Comparison of ENCODE assay signal across 8 mouse cellular contexts in the genomic region with DNA sequence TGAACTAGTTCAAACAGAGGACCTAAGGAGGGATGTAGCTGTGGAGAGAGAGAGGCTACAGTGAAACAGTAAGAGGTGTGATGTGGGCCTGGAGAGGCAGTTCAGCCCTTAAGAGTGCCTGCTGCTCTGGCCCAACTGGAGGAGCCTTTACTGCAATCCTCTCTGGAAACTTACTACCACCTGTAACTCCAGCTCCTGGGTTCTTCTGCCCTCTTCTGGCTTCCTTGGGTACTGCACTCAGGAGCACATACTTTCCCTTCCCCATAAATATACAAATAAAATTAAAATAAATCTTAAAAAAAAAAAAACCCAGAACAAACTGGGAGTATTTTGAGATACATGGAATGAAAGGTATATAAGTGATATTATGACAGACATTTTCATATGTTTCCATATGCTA. TPM values are rescaled to one million over a fixed set of nuclear protein-coding genes. Genes with fewer than 3 reads are reported as not detected.
A peak's percentile ranks its signal among the peaks of the same experiment; 100 is the strongest.
DNase-seq lines count a peak whose midpoint lies in the region; ATAC-seq lines count a peak whose summit lies in the region.

No protein-coding gene starts in this region.

- peak; percentile 13 to 74 for DNase-seq in heart, adult 18-20 months
- no peak for DNase-seq in heart, postnatal 25 days (ENCODE audit: low spot score)
- DNase-seq in urinary bladder, postnatal 14 days (ENCODE audit: low spot score) = peak; percentile 66
- no peak for DNase-seq in urinary bladder, postnatal 10 days (ENCODE audit: low spot score)
- DNase-seq in c-Kit-positive CD71-positive TER-119-negative erythroid progenitor cells, embryonic 14.5 days (ENCODE audit: low read depth) = peak; percentile 7
- DNase-seq in kidney, postnatal 14 days = peak; percentile 61
- DNase-seq in naive thymus-derived CD4-positive, alpha-beta T cell, adult 2 months (ENCODE audit: low read depth) = peak; percentile 6

- intact Hi-C loops in heart, postnatal 25 days (cut with DNase I) = loop anchor here (2.0 to 10.0 kb wide), 6 partner anchors 246 to 1836 kb away; no protein-coding TSS in a partner anchor

- no peak for ATAC-seq in frontal cortex, adult (ENCODE audit: low TSS enrichment)

RNA-seq across cellular contexts. Expression of gene Meis2, which starts 35.6 kb away (rescaled TPM):
- 10 to 100 TPM; 19.1 to 24.3 TPM for total RNA-seq in heart, adult 18-20 months (2021)
- total RNA-seq in heart, postnatal 25 days (2021) = 10 to 100 TPM; 22.3 to 23.0 TPM

Comparison
In these comparisons a context has a peak if more than half of its experiments do, and no peak if none do; other contexts are left out.
1. DNase-seq: peak in heart, adult 18-20 months (2 of 2), urinary bladder, postnatal 14 days (single experiment), c-Kit-positive CD71-positive TER-119-negative erythroid progenitor cells, embryonic 14.5 days (single experiment), kidney, postnatal 14 days (single experiment) and naive thymus-derived CD4-positive, alpha-beta T cell, adult 2 months (single experiment); none in heart, postnatal 25 days (single experiment) and urinary bladder, postnatal 10 days (single experiment).